Mouse (Mus musculus): ENCODE results near the gene Rpl18. TPM values are rescaled to one million over a fixed set of nuclear protein-coding genes. Genes with fewer than 3 reads are reported as not detected.
A peak's percentile ranks its signal among the peaks of the same experiment; 100 is the strongest.

Gene Rpl18
- total and polyA plus RNA-seq, 2 experiments from 2014 or later: 479 to 1,310 TPM

GRCm38 (mm10) chr7:45712022-45712757, 3.1 kb upstream of the Rpl18 start:
- Histone ChIP-seq H3K4me2 (ENCODE audit: low read depth, low read length) (no peak overlapping the region), H3K27ac (ENCODE audit: low read depth) (no peak overlapping the region), H3K4me1 (ENCODE audit: control insufficient read depth, insufficient read depth) (peaks cover 41% of the 10 kb centered on the region), H3K9ac (replicated peaks; ENCODE audit: low read depth, low read length) (no peak overlapping the region), H3K36me3 (replicated peaks; ENCODE audit: control insufficient read depth, insufficient read depth, low read length) (peaks cover 42% of the 10 kb centered on the region), H3K27me3 (ENCODE audit: control insufficient read depth, insufficient read depth, low read length) (no peaks in the 10 kb centered on the region), H3K9me3 (replicated peaks; ENCODE audit: control insufficient read depth, low read length) (no peaks in the 10 kb centered on the region), H3K4me3 (ENCODE audit: low read depth, low read length) (no peak overlapping the region)
- TF ChIP-seq EP300 (IDR thresholded peaks at IDR 0.05; ENCODE audit: low read depth) (no peak), CTCF (IDR thresholded peaks at IDR 0.05; ENCODE audit: low read depth) (no peak)
- ATAC-seq (ENCODE audit: insufficient read depth, low read depth) (no peak), DNase-seq (ENCODE audit: low spot score) (no peak)
- WGBS: 90% methylated on average over 21 of the region's 21 CpGs

- H3K4me2 ChIP-seq (ENCODE audit: low read depth, low read length): no peak overlapping the region
- peaks cover 42% of the 10 kb centered on the region for H3K36me3 ChIP-seq (replicated peaks; ENCODE audit: control insufficient read depth, insufficient read depth, low read length)
- peaks cover 32% of the 10 kb centered on the region for H3K4me1 ChIP-seq (ENCODE audit: control insufficient read depth, insufficient read depth)
- 88% methylated on average over 16 of the region's 16 CpGs for WGBS
- no peak overlapping the region for H3K4me3 ChIP-seq (ENCODE audit: low read depth, low read length)
- no peak overlapping the region for H3K27ac ChIP-seq (ENCODE audit: low read depth)
- ATAC-seq (ENCODE audit: insufficient read depth, low read depth) (no peak), DNase-seq (ENCODE audit: low spot score) (peak; percentile 4)
- H3K27me3 ChIP-seq (ENCODE audit: control insufficient read depth, insufficient read depth, low read length): no peaks in the 10 kb centered on the region
- H3K9me3 ChIP-seq (replicated peaks; ENCODE audit: control insufficient read depth, low read length): no peaks in the 10 kb centered on the region
- no peak for TF ChIP-seq EP300 (IDR thresholded peaks at IDR 0.05; ENCODE audit: low read depth)
- no peak for TF ChIP-seq CTCF (IDR thresholded peaks at IDR 0.05; ENCODE audit: low read depth)
- H3K9ac ChIP-seq (replicated peaks; ENCODE audit: low read depth, low read length): no peak overlapping the region
These were observed 1.9 kb upstream of the Rpl18 start for GRCm38 (mm10) chr7:45713396-45713795.

GRCm38 (mm10) chr7:45713881-45714520, 1.3 kb upstream of the Rpl18 start:
- Histone ChIP-seq H3K9me3 (replicated peaks; ENCODE audit: control insufficient read depth, low read length) (no peaks in the 10 kb centered on the region), H3K27me3 (ENCODE audit: control insufficient read depth, insufficient read depth, low read length) (no peaks in the 10 kb centered on the region), H3K4me3 (ENCODE audit: low read depth, low read length) (no peak overlapping the region), H3K27ac (ENCODE audit: low read depth) (no peak overlapping the region), H3K4me1 (ENCODE audit: control insufficient read depth, insufficient read depth) (peaks cover 31% of the 10 kb centered on the region), H3K36me3 (replicated peaks; ENCODE audit: control insufficient read depth, insufficient read depth, low read length) (peaks cover 42% of the 10 kb centered on the region), H3K9ac (replicated peaks; ENCODE audit: low read depth, low read length) (peak overlapping the region; percentile 77; the same call in 1 of the 2 replicates), H3K4me2 (ENCODE audit: low read depth, low read length) (peak overlapping the region; percentile 93)
- no peak for TF ChIP-seq CTCF (IDR thresholded peaks at IDR 0.05; ENCODE audit: low read depth)
- TF ChIP-seq EP300 (IDR thresholded peaks at IDR 0.05; ENCODE audit: low read depth): no peak
- WGBS: 75% methylated on average over 6 of the region's 6 CpGs
- DNase-seq (ENCODE audit: low spot score) (no peak), ATAC-seq (ENCODE audit: insufficient read depth, low read depth) (no peak)

- Histone ChIP-seq H3K36me3 (replicated peaks; ENCODE audit: control insufficient read depth, insufficient read depth, low read length) (peaks cover 44% of the 10 kb centered on the region), H3K4me2 (ENCODE audit: low read depth, low read length) (peak overlapping the region; percentile 93), H3K9me3 (replicated peaks; ENCODE audit: control insufficient read depth, low read length) (no peaks in the 10 kb centered on the region), H3K27ac (ENCODE audit: low read depth) (peak overlapping the region; percentile 52), H3K9ac (replicated peaks; ENCODE audit: low read depth, low read length) (peak overlapping the region; percentile 77), H3K4me3 (ENCODE audit: low read depth, low read length) (peak overlapping the region; percentile 57), H3K27me3 (ENCODE audit: control insufficient read depth, insufficient read depth, low read length) (no peaks in the 10 kb centered on the region), H3K4me1 (ENCODE audit: control insufficient read depth, insufficient read depth) (peaks cover 35% of the 10 kb centered on the region)
- DNase-seq (ENCODE audit: low spot score): no peak
- 9% methylated on average over 14 of the region's 14 CpGs for WGBS
- ATAC-seq (ENCODE audit: insufficient read depth, low read depth): 0 out of 2 replicates have a peak, but pooled peaks have one; percentile 0
- TF ChIP-seq CTCF (IDR thresholded peaks at IDR 0.05; ENCODE audit: low read depth) (no peak), EP300 (IDR thresholded peaks at IDR 0.05; ENCODE audit: low read depth) (no peak)
These were observed 597 bp upstream of the Rpl18 start for GRCm38 (mm10) chr7:45714630-45715089.

GRCm38 (mm10) chr7:45715741-45716459, 643 bp downstream of the Rpl18 start:
- peak overlapping the region; percentile 76 for H3K4me2 ChIP-seq (ENCODE audit: low read depth, low read length)
- H3K36me3 ChIP-seq (replicated peaks; ENCODE audit: control insufficient read depth, insufficient read depth, low read length): peaks cover 44% of the 10 kb centered on the region
- DNase-seq (ENCODE audit: low spot score) (no peak), ATAC-seq (ENCODE audit: insufficient read depth, low read depth) (no peak)
- TF ChIP-seq CTCF (IDR thresholded peaks at IDR 0.05; ENCODE audit: low read depth) (no peak), EP300 (IDR thresholded peaks at IDR 0.05; ENCODE audit: low read depth) (no peak)
- H3K27me3 ChIP-seq (ENCODE audit: control insufficient read depth, insufficient read depth, low read length): no peaks in the 10 kb centered on the region
- 77% methylated on average over 19 of the region's 19 CpGs for WGBS
- H3K9ac ChIP-seq (replicated peaks; ENCODE audit: low read depth, low read length): no peak overlapping the region
- H3K4me3 ChIP-seq (ENCODE audit: low read depth, low read length): peak overlapping the region; percentile 57
- peak overlapping the region; percentile 64 for H3K27ac ChIP-seq (ENCODE audit: low read depth)
- peaks cover 35% of the 10 kb centered on the region for H3K4me1 ChIP-seq (ENCODE audit: control insufficient read depth, insufficient read depth)
- H3K9me3 ChIP-seq (replicated peaks; ENCODE audit: control insufficient read depth, low read length): no peaks in the 10 kb centered on the region
